Mouse (Mus musculus): ENCODE data around the gene March6. TPM values are rescaled to one million over a fixed set of nuclear protein-coding genes. Genes with fewer than 3 reads are reported as not detected.

Gene March6
- total and polyA plus RNA-seq, 2 experiments, result 22.6 to 77.0 TPM

DNA sequence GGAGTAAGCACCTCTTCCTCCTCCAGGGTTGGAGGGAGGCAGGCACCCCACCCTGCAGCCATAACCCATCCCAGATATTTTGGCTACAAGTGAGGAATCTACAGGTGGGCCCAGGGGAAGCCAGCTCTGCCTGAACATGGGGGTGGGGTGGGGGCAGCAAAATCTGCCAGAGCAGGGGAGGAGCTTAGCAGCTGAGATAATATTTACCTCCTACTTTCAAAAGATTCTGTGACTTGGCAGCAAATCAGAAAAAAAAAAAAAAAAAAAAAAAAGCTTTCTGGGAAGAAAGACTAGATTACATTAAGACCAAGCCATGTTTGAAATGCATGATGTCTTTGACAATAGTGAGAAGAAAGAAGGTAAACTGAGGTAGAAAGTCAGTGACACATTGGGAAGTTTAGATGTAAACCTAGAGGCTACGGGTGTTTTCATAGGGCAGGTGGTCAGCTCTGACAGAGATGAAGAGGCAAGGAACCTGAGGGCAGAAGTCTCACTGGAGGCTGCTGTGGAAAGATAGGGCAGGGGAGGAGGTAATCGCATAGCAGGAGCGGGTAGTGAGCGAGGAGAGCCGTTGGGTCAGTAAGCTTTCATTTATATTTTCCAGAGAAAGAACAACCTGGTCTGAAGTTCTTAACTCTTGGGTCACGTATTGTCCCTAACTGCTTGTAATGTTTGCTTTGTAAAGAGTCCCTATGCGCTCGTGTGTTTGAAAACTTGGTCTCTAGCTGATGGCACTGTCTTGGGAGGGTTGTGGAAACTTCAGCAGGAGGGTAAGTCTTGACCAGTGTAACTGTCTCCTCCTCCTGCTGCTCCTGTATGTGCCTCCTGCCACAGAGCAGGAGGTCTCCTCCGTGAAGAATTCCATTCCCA, 9.0 kb upstream of the March6 start:
- TF ChIP-seq CTCF (IDR thresholded peaks at IDR 0.05; ENCODE audit: low read depth, low read length), result no peak
- TF ChIP-seq POLR2A (IDR thresholded peaks at IDR 0.05; ENCODE audit: extremely low read depth, insufficient read depth, low read length), result no peak
- H3K79me2 ChIP-seq (ENCODE audit: control insufficient read depth, insufficient read depth, low read length), result no peaks in the 10 kb centered on the region
- no peaks in the 10 kb centered on the region for H3K36me3 ChIP-seq (ENCODE audit: control insufficient read depth, insufficient read depth, low read length)
- DNase-seq (ENCODE audit: extremely low read depth, low read depth, low spot score), result peak; percentile 52
- H3K27ac ChIP-seq (replicated peaks; ENCODE audit: insufficient read depth, low read depth, low read length), result no peak overlapping the region; the same call in 1 of the 2 replicates
- H3K4me1 ChIP-seq (ENCODE audit: control insufficient read depth, insufficient read depth, low read length), result peaks cover 37% of the 10 kb centered on the region
- no peaks in the 10 kb centered on the region for H3K27me3 ChIP-seq (ENCODE audit: control insufficient read depth, insufficient read depth, low read length)
- H3K4me3 ChIP-seq (ENCODE audit: insufficient read depth, low read depth, low read length), result no peak overlapping the region
- no peak overlapping the region for H3K9ac ChIP-seq (ENCODE audit: low read depth, low read length)
- WGBS, result 19% methylated on average over 9 of the region's 9 CpGs

DNA sequence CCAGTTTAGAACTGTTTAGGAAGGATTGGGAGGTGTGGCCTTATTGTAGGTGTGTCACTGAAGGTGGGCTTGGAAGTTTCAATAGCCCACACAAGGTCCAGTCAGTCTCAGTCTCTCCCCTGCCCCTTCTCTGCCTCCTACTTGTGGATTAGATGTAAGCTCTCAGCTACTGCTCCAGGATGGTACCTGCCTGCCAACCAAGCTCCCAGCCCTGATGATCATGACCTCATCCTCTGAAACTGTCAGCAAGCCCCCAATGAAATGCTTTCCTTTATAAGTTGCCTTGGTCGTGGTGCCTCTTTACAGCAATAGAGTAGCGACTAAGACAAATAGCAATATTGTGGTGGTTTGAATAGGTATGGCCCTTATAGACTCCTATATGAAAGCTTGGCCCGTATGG, 7.5 kb upstream of the March6 start:
- Histone ChIP-seq H3K9ac (ENCODE audit: low read depth, low read length) (no peak overlapping the region), H3K27me3 (ENCODE audit: control insufficient read depth, insufficient read depth, low read length) (no peaks in the 10 kb centered on the region), H3K27ac (replicated peaks; ENCODE audit: insufficient read depth, low read depth, low read length) (no peak overlapping the region), H3K4me1 (ENCODE audit: control insufficient read depth, insufficient read depth, low read length) (peaks cover 28% of the 10 kb centered on the region), H3K79me2 (ENCODE audit: control insufficient read depth, insufficient read depth, low read length) (no peaks in the 10 kb centered on the region), H3K36me3 (ENCODE audit: control insufficient read depth, insufficient read depth, low read length) (no peaks in the 10 kb centered on the region), H3K4me3 (ENCODE audit: insufficient read depth, low read depth, low read length) (no peak overlapping the region)
- DNase-seq (ENCODE audit: extremely low read depth, low read depth, low spot score), result no peak
- TF ChIP-seq POLR2A (IDR thresholded peaks at IDR 0.05; ENCODE audit: extremely low read depth, insufficient read depth, low read length), result no peak
- TF ChIP-seq CTCF (IDR thresholded peaks at IDR 0.05; ENCODE audit: low read depth, low read length), result no peak
- WGBS, result 94% methylated on average over 3 of the region's 3 CpGs

DNA sequence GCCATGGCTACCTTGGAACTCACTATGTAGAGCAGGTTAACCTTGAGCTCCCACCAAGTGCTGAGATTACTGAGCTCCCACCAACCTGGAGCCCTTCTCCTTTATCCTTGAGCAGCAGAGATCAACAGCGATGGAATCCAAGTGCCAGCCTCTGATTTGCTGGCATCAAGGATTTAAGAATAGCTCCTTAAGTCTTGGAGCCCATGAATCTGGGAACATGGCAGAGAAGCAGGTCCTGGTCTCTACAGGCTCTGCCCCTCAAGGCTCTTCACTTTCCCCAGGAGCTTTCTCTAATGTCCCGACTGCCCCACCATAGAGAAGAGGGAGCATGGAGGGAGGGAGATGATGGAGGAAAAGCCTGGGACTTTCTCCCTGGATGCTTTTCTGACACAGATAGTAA, 6.9 kb upstream of the March6 start:
- WGBS, result 91% methylated on average over 2 of the region's 2 CpGs
- no peak for DNase-seq (ENCODE audit: extremely low read depth, low read depth, low spot score)
- no peaks in the 10 kb centered on the region for H3K79me2 ChIP-seq (ENCODE audit: control insufficient read depth, insufficient read depth, low read length)
- TF ChIP-seq CTCF (IDR thresholded peaks at IDR 0.05; ENCODE audit: low read depth, low read length) (no peak), POLR2A (IDR thresholded peaks at IDR 0.05; ENCODE audit: extremely low read depth, insufficient read depth, low read length) (no peak)
- no peak overlapping the region for H3K9ac ChIP-seq (ENCODE audit: low read depth, low read length)
- no peak overlapping the region for H3K4me3 ChIP-seq (ENCODE audit: insufficient read depth, low read depth, low read length)
- H3K27ac ChIP-seq (replicated peaks; ENCODE audit: insufficient read depth, low read depth, low read length), result no peak overlapping the region
- no peaks in the 10 kb centered on the region for H3K27me3 ChIP-seq (ENCODE audit: control insufficient read depth, insufficient read depth, low read length)
- H3K4me1 ChIP-seq (ENCODE audit: control insufficient read depth, insufficient read depth, low read length), result peaks cover 24% of the 10 kb centered on the region
- no peaks in the 10 kb centered on the region for H3K36me3 ChIP-seq (ENCODE audit: control insufficient read depth, insufficient read depth, low read length)

DNA sequence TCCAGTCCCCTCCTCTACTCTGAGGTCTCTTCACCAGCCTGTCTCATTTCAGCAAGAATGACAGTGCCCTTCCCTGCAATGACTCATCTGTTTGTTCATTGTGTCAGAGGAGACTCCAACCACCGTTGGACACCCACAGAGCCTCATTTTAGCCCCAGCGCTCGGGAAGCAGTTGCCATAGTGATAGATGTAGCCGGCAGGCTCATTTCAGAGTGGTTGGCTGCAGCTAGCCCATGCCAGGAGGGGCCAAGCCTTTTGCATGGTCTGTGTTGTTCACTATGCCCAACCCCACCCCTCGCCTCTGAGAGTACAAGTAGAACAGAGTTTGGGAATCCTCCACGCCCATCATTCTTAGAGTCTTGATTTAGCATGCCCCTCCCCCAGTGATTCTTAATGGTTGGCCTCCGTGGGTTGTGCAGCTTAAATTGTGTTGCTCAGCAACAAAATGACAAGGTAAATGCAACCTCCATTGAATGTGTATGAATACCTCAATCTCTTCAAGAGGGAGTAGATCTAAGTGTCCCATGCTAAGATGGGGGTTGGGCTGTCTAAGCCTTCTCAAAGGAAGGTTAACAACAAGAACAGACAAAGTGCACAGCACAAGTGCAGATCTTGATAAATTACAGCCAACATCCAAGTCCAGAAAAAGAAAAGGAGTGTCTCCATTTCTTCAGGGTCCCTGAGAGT, 5.3 kb upstream of the March6 start:
- 34% methylated on average over 7 of the region's 7 CpGs for WGBS
- Histone ChIP-seq H3K4me1 (ENCODE audit: control insufficient read depth, insufficient read depth, low read length) (peaks cover 17% of the 10 kb centered on the region), H3K36me3 (ENCODE audit: control insufficient read depth, insufficient read depth, low read length) (no peaks in the 10 kb centered on the region), H3K79me2 (ENCODE audit: control insufficient read depth, insufficient read depth, low read length) (no peaks in the 10 kb centered on the region), H3K27ac (replicated peaks; ENCODE audit: insufficient read depth, low read depth, low read length) (no peak overlapping the region), H3K4me3 (ENCODE audit: insufficient read depth, low read depth, low read length) (no peak overlapping the region), H3K27me3 (ENCODE audit: control insufficient read depth, insufficient read depth, low read length) (no peaks in the 10 kb centered on the region), H3K9ac (ENCODE audit: low read depth, low read length) (no peak overlapping the region)
- TF ChIP-seq POLR2A (IDR thresholded peaks at IDR 0.05; ENCODE audit: extremely low read depth, insufficient read depth, low read length) (no peak), CTCF (IDR thresholded peaks at IDR 0.05; ENCODE audit: low read depth, low read length) (no peak)
- DNase-seq (ENCODE audit: extremely low read depth, low read depth, low spot score), result no peak

DNA sequence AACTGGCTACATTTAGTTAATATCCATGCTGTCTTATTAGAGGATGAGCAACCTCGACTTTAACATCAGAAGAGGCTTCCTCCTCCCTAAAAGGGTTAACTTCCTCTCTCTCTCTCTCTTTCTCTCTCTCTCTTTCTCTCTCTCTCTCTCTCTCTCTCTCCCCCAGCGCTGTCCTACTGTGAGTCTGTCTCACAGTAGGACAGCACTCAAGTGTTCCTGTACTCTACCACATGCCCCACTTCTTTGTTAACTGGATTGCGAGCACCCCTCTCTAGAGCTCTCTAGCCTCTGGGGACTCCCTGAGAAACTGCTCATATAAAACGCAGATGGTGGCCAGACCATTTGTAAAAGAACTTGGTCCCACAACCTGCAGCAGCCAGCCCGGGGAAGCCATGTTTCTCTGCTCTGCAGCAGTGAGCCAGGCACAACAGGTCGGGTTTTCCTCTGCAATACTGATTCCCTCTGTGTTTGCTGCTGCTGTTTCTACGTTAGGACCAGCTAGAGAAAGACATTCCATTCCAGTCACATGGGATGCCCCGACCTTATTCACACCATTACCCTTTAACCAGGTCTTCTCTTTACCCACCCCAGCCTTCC, 4.5 kb upstream of the March6 start:
- no peaks in the 10 kb centered on the region for H3K36me3 ChIP-seq (ENCODE audit: control insufficient read depth, insufficient read depth, low read length)
- DNase-seq (ENCODE audit: extremely low read depth, low read depth, low spot score), result no peak
- 42% methylated on average over 8 of the region's 8 CpGs for WGBS
- no peak overlapping the region for H3K27ac ChIP-seq (replicated peaks; ENCODE audit: insufficient read depth, low read depth, low read length)
- H3K79me2 ChIP-seq (ENCODE audit: control insufficient read depth, insufficient read depth, low read length), result peaks cover 3% of the 10 kb centered on the region; the same call in 1 of the 2 replicates
- H3K4me1 ChIP-seq (ENCODE audit: control insufficient read depth, insufficient read depth, low read length), result peaks cover 10% of the 10 kb centered on the region
- TF ChIP-seq CTCF (IDR thresholded peaks at IDR 0.05; ENCODE audit: low read depth, low read length) (no peak), POLR2A (IDR thresholded peaks at IDR 0.05; ENCODE audit: extremely low read depth, insufficient read depth, low read length) (no peak)
- H3K27me3 ChIP-seq (ENCODE audit: control insufficient read depth, insufficient read depth, low read length), result no peaks in the 10 kb centered on the region
- H3K4me3 ChIP-seq (ENCODE audit: insufficient read depth, low read depth, low read length), result no peak overlapping the region
- H3K9ac ChIP-seq (ENCODE audit: low read depth, low read length), result no peak overlapping the region

Data from liver, adult 2 months (tissue).